Mouse (Mus musculus): ENCODE data around the gene Tbc1d21.

The Tbc1d21 gene

GRCm38 (mm10) chr9:58370355-58370754, at the start of gene Tbc1d21:
Gene Tbc1d21 (minus strand): TSS chr9:58370455.
- no peak for DNase-seq (ENCODE audit: low read depth, low spot score)

- no peak for DNase-seq (ENCODE audit: low read depth, low spot score)
Measured at GRCm38 (mm10) chr9:58411556-58411955, 41.3 kb upstream of the Tbc1d21 start.

GRCm38 (mm10) chr9:58410057-58410735, 39.9 kb upstream of the Tbc1d21 start:
- DNase-seq (ENCODE audit: low read depth, low spot score) = no peak

DNA sequence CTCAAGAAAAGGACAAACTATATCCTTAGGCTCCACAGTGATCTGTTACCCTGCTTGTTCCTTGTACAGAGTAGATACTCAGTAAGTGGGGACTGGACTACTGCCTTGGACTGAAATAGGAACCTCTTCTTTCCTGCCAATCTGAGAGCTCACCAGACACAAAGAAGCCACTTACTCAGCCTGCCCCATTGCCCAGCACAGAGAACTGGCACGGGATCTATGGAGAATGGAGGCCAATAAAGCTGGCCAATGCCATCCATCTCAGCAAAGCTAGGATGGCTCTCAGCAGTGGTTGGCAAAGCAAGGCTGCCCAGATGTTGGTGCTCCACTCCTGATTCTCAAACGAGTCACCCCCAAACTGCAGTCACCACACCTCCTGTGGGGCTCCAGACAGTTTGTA, 39.0 kb upstream of the Tbc1d21 start:
- no peak for DNase-seq (ENCODE audit: low read depth, low spot score)

DNA sequence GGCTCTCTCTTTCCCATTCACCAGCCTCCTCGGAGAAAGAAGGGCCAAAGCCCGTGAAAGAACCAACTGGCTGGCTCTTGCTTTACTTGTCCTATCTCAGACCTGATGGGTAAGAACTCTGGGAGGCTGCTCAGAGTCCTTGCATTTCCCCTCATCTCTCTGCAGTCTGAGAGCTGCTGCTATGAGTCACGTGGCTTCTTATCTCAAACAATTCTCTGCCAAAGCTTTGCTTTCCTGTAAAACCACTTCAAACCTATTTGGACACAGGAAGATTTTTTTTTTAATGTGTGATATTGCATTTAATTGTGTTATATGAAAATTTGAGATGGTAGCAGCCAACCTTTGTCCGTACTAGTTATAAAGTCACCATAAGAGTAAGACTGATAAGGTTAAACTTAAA, 34.2 kb upstream of the Tbc1d21 start:
- DNase-seq (ENCODE audit: low read depth, low spot score) = no peak

GRCm38 (mm10) chr9:58401371-58402082, 31.3 kb upstream of the Tbc1d21 start:
- no peak for DNase-seq (ENCODE audit: low read depth, low spot score)

DNA sequence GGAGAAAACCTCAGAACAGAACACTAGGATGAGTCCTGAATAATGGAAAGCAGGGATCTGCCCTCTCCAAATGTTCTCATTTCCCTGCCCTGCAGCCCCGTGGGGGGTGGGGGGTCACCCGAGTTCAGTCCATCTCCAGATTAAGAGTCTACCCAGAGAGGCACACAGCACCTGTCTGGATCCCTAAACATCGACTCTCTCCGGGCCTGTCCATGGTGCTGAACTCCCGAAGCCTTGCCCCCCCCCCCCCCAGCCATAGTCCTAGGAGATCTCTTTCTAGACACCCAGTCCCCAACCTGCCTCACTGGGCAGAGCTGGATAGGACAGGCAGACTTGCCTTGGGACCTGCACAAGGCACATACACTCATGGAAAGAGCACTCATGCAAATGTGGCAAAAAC, 29.4 kb upstream of the Tbc1d21 start:
- no peak for DNase-seq (ENCODE audit: low read depth, low spot score)

GRCm38 (mm10) chr9:58394605-58395004, 24.4 kb upstream of the Tbc1d21 start:
- DNase-seq (ENCODE audit: low read depth, low spot score) = no peak

DNA sequence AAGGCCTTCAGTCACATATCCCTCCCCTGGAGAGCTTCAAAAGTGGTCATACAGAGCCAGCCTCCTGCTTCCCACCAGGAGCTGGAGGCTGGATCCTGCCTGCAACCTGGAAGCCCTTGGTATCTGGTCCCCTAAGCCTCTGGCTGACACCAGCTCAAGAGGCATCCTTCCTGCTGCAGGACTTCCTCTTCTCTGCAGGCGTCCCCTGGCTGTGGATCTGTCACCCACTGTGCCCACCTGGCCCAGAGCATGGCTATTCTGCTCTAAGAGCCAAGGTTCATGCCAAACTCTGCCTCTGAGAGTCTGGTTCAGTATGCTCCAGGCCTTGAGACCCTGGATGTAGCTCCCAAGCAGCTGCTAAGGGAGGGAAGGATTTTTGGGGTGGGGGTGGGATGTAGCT, 23.6 kb upstream of the Tbc1d21 start:
- no peak for DNase-seq (ENCODE audit: low read depth, low spot score)

GRCm38 (mm10) chr9:58388381-58388780, 18.1 kb upstream of the Tbc1d21 start:
- DNase-seq (ENCODE audit: low read depth, low spot score) = peak; percentile 63

DNA sequence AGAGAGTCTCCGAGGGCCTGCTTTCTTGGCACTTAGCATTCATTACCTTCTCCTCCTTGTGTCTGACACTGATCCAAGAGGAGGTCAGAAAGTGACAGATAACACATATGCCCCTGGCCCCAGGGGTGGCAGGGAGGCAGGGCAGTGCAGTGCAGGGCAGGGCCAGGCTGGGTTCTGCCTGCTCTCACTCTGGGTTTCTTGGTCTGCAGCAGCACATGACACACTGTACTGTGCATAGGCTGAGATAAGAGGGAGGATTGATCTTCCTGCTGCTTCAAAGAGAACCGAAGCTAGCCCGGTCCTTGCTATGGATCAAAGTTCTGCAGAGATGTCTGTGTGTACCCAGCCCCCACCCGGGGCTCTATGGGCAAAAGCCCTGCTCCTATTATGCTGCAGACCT, 8.6 kb upstream of the Tbc1d21 start:
- no peak for DNase-seq (ENCODE audit: low read depth, low spot score)

GRCm38 (mm10) chr9:58373912-58374431, 3.7 kb upstream of the Tbc1d21 start:
- no peak for DNase-seq (ENCODE audit: low read depth, low spot score)

GRCm38 (mm10) chr9:58371914-58372313, 1.7 kb upstream of the Tbc1d21 start:
- no peak for DNase-seq (ENCODE audit: low read depth, low spot score)

- DNase-seq (ENCODE audit: low read depth, low spot score) = peak; percentile 61
Measured at GRCm38 (mm10) chr9:58369644-58370043, 611 bp downstream of the Tbc1d21 start.

GRCm38 (mm10) chr9:58364325-58364724, 5.9 kb downstream of the Tbc1d21 start:
- DNase-seq (ENCODE audit: low read depth, low spot score) = no peak

DNA sequence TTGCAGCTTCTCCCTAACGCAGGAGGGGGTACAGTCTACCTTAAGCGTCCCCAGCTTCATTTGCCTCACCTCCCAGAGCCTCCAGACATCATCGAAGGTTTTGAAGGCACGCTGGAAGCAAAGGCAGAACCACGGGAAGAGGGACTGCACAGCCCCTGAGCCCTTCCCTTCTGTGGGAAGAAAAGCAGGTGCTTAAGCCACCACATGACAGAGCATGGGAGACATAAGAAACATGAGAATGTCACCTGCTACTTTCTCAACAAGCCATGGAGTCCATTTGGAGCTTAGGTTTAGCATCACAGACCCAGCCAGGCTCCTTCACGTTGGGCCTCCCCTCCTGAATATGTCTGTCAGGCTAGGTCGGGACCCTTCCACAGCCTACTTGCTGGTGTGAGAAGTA, 8.3 kb downstream of the Tbc1d21 start:
- DNase-seq (ENCODE audit: low read depth, low spot score) = no peak

- no peak for DNase-seq (ENCODE audit: low read depth, low spot score)
Measured at GRCm38 (mm10) chr9:58361373-58361772, 8.9 kb downstream of the Tbc1d21 start.

DNA sequence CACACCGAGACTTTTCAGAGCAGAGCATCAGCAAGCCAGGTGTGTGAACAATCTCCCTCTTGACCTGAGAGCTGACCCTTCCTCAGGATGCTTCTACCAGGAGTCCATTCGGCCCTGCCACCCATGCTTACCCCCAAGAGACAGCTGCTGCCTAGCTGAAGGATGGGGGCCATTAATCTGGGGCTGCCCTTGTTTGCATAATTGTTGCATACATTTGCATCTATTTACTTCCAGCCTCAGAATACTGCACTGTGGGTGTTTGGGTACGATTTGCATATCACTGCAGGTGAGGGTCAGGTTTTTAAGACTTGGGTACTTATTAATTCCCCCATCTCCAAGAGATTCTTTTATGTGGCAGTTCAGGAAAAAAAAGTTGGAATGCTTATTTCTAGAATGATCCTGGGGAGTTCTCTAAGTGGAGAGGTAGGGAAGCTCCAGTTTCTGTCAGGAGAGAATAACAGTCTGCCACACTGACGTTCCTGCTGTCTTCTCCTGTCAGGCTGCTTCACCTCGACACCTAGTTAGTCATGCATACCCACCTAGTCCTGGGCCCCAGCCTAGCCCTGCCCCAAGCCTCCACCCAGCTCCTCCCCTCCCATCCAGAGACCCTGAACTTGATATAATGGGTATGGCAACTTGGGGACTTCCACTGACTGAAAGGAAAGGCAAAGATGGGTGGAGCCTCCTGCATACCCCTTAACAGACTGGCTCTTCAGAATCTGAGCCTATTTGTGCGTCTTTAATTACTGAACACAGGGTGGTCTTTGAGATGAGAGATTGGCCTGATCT, 14.8 kb downstream of the Tbc1d21 start:
- peak; percentile 23 for DNase-seq (ENCODE audit: low read depth, low spot score)

- no peak for DNase-seq (ENCODE audit: low read depth, low spot score)
Measured at GRCm38 (mm10) chr9:58354701-58355100, 15.6 kb downstream of the Tbc1d21 start.

DNA sequence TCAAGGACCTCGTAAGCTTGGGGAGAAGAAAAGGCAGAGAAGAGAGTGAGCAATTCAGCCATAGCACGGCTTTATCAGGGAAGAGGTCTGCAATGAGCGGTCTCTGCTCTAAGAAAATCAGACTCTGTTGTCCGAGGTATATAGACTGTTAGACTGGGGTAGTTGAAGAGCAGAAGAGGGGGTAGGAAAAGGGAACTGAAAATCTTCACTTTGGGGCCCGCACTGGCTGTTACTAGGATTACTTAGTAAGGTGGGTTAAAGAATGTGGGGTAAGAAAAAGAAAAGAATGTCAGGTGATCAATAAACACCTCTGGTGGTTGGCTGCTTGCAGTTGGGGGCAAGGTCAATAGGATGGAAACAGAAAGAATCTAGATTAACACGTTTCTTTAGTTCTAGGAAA, 17.0 kb downstream of the Tbc1d21 start:
- no peak for DNase-seq (ENCODE audit: low read depth, low spot score)

GRCm38 (mm10) chr9:58347795-58348194, 22.5 kb downstream of the Tbc1d21 start:
- no peak for DNase-seq (ENCODE audit: low read depth, low spot score)

- DNase-seq (ENCODE audit: low read depth, low spot score) = no peak
Measured at GRCm38 (mm10) chr9:58346498-58346897, 23.8 kb downstream of the Tbc1d21 start.
